Mouse (Mus musculus) kidney, embryonic 14.5 days (tissue): ENCODE results near the gene Ubr1. TPM values are rescaled to one million over a fixed set of nuclear protein-coding genes. Genes with fewer than 3 reads are reported as not detected.

Experiments used
- ATAC-seq: fragments of 200-750 bp; cut with Nextera tagmentation; 2 replicates; pipeline ENCODE4 v1.8.0; 2017; ENCODE audit warnings: moderate number of reproducible peaks, mild to moderate bottlenecking, moderate TSS enrichment, moderate library complexity; ENCODE audit not compliant: low FRiP score, low TSS enrichment
- H3K27ac ChIP-seq: fragments of 300-500 bp; sonication (generic); 2 replicates; pipeline ENCODE4 v1.5.1; 2014; ENCODE audit warnings: low read depth, mild to moderate bottlenecking, low read length, moderate library complexity, mixed read lengths
- H3K27me3 ChIP-seq: fragments of 300-500 bp; sonication (generic); 2 replicates; pipeline ENCODE4 v1.6.1; 2014; ENCODE audit warnings: mild to moderate bottlenecking, low read length; ENCODE audit not compliant: control insufficient read depth, insufficient read depth
- H3K36me3 ChIP-seq: fragments of 300-500 bp; sonication (generic); 2 replicates; pipeline ENCODE4 v1.6.1; 2014; ENCODE audit warnings: low read length, mixed read lengths; ENCODE audit not compliant: control insufficient read depth, insufficient read depth
- H3K4me1 ChIP-seq: fragments of 300-500 bp; sonication (generic); 2 replicates; pipeline ENCODE4 v1.6.1; 2014; ENCODE audit warnings: low read length, mixed read lengths; ENCODE audit not compliant: control insufficient read depth, insufficient read depth
- H3K4me2 ChIP-seq: fragments of 300-500 bp; sonication (generic); replicated peaks from 2 replicates; pipeline ENCODE4 v1.6.1; 2014; ENCODE audit warnings: low read depth, mild to moderate bottlenecking, low read length
- H3K4me3 ChIP-seq: fragments of 300-500 bp; sonication (generic); 2 replicates; pipeline ENCODE4 v1.5.1; 2014; ENCODE audit warnings: mild to moderate bottlenecking, low read length
- H3K9ac ChIP-seq: fragments of 300-500 bp; sonication (generic); 2 replicates; pipeline ENCODE4 v1.6.1; 2014; ENCODE audit warnings: low read depth, mild to moderate bottlenecking, low read length, moderate library complexity
- H3K9me3 ChIP-seq: fragments of 300-500 bp; sonication (generic); 2 replicates; pipeline ENCODE4 v1.6.1; 2016; ENCODE audit warnings: low read length; ENCODE audit not compliant: control insufficient read depth
- WGBS: fragments of 180-500 bp; shearing (Covaris S2); extraction: QIAGEN DNeasy Blood & Tissue Kit; methylation state at CpG from one replicate; pipeline ENCODE4 v1.1.7; 2014; 5-methylcytosine and 5-hydroxymethylcytosine counted together
- polyA plus RNA-seq: library from polyadenylated mRNA; unstranded; fragments of >200 nt; fragmentation: Nextera tagmentation; extraction: Ambion mirVana; gene quantifications from 2 replicates; pipeline ENCODE4 v1.2.1, GENCODE M21; 2014

Ubr1 gene
- 17.9 and 30.5 TPM in 2 replicates for polyA plus RNA-seq

DNA sequence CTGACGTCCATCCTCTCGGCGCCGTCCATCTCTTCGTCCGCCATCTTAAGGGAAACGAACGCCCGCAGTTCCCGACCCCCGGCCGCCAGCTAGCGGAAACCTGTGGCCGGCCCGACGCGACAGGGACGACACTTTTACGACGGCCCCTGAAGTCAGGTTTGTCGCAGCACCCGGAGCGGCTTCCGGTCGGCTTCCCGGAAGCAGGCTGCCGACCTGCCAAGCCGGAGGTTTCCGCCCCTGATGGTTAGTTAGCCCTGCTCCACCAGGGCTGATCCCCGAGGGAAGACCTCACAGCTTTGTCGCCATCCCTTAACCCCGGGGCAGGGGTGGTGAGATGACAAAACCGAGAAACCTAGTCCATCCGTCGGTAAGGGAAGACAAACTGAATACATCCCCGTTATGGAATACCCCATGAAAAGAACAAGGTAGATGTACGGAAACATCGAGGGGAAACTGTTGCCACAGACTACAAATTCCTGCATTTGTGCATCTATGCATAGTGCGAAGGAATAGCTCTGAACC lies at the start of gene Ubr1:
Ubr1 (minus strand) TSS at position 157 of the 522 bp plus-strand sequence.
- H3K4me1 ChIP-seq, result peaks cover 8% of the 10 kb centered on the region; the same call in 1 of the 2 replicates
- H3K36me3 ChIP-seq, result no peaks in the 10 kb centered on the region; the same call in 1 of the 2 replicates
- peak within 1 kb of the TSS; percentile 65 for H3K4me2 ChIP-seq
- peak within 1 kb of the TSS; percentile 92 for H3K9ac ChIP-seq
- peak within 1 kb of the TSS; percentile 74; the same call in 1 of the 2 replicates for H3K27ac ChIP-seq
- peak; percentile 87 for ATAC-seq
- whole genome bisulfite sequencing, result under 1% methylated on average over 39 of the region's 39 CpGs
- H3K4me3 ChIP-seq, result peak within 1 kb of the TSS; percentile 88
- no peaks in the 10 kb centered on the region for H3K27me3 ChIP-seq
- H3K9me3 ChIP-seq, result no peaks in the 10 kb centered on the region

GRCm38 (mm10) chr2:121017151-121017550 lies 46.6 kb upstream of the Ubr1 start:
- Histone ChIP-seq H3K27ac (no peak overlapping the region), H3K4me2 (no peak overlapping the region), H3K36me3 (peaks cover 31% of the 10 kb centered on the region), H3K4me3 (no peak overlapping the region), H3K27me3 (no peaks in the 10 kb centered on the region), H3K4me1 (no peaks in the 10 kb centered on the region), H3K9ac (no peak overlapping the region), H3K9me3 (no peaks in the 10 kb centered on the region)
- ATAC-seq, result no peak
- WGBS, result 90% methylated on average over 1 of the region's 1 CpGs

GRCm38 (mm10) chr2:121016226-121016625 lies 45.7 kb upstream of the Ubr1 start:
- Histone ChIP-seq H3K4me2 (no peak overlapping the region), H3K4me3 (no peak overlapping the region), H3K36me3 (peaks cover 35% of the 10 kb centered on the region), H3K27me3 (no peaks in the 10 kb centered on the region), H3K4me1 (no peaks in the 10 kb centered on the region), H3K27ac (no peak overlapping the region), H3K9me3 (no peaks in the 10 kb centered on the region), H3K9ac (no peak overlapping the region)
- WGBS, result 87% methylated on average over 9 of the region's 9 CpGs
- no peak for ATAC-seq

- no peak for ATAC-seq
- no peaks in the 10 kb centered on the region for H3K4me1 ChIP-seq
- H3K9ac ChIP-seq, result no peak overlapping the region
- H3K27me3 ChIP-seq, result no peaks in the 10 kb centered on the region
- H3K4me2 ChIP-seq, result no peak overlapping the region
- H3K27ac ChIP-seq, result no peak overlapping the region
- WGBS, result 88% methylated on average over 2 of the region's 2 CpGs
- no peak overlapping the region for H3K4me3 ChIP-seq
- peaks cover 37% of the 10 kb centered on the region for H3K36me3 ChIP-seq
- H3K9me3 ChIP-seq, result no peaks in the 10 kb centered on the region
These were observed 45.0 kb upstream of the Ubr1 start for GRCm38 (mm10) chr2:121015507-121015906.

DNA sequence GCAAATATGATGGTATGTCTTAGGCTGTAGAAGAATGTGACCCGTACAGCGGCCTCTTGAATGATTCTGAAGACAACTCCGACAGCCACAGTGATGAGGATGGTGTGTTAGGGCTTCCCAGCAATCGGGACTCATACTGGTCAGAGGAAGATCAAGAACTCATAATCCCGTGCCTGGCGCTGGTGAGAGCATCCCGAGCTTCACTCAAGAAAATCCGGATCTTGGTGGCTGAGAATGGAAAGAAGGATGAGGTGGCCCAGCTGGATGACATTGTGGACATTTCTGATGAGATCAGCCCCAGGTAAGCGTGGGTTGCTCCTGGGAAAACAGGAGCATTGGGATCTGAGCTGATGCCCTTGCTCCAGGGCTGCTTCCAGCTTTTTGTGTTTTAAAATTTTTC lies 42.2 kb upstream of the Ubr1 start:
- Histone ChIP-seq H3K4me3 (no peak overlapping the region), H3K27me3 (no peaks in the 10 kb centered on the region), H3K9ac (no peak overlapping the region), H3K4me1 (peaks cover 7% of the 10 kb centered on the region; the same call in 1 of the 2 replicates), H3K4me2 (no peak overlapping the region), H3K27ac (no peak overlapping the region), H3K9me3 (no peaks in the 10 kb centered on the region), H3K36me3 (peaks cover 37% of the 10 kb centered on the region)
- WGBS, result 89% methylated on average over 9 of the region's 9 CpGs
- ATAC-seq, result no peak

- Histone ChIP-seq H3K4me3 (peak overlapping the region; percentile 84), H3K27ac (no peak overlapping the region), H3K9ac (peak overlapping the region; percentile 72; the same call in 1 of the 2 replicates), H3K9me3 (no peaks in the 10 kb centered on the region), H3K27me3 (no peaks in the 10 kb centered on the region), H3K36me3 (peaks cover 15% of the 10 kb centered on the region; the same call in 1 of the 2 replicates), H3K4me2 (peak overlapping the region; percentile 81), H3K4me1 (peaks cover 7% of the 10 kb centered on the region; the same call in 1 of the 2 replicates)
- no peak for ATAC-seq
- 21% methylated on average over 5 of the region's 5 CpGs for WGBS
These were observed 38.7 kb upstream of the Ubr1 start for GRCm38 (mm10) chr2:121009071-121009677.

GRCm38 (mm10) chr2:121008664-121009007 lies 38.1 kb upstream of the Ubr1 start:
- H3K27ac ChIP-seq, result no peak overlapping the region; the same call in 1 of the 2 replicates
- peak overlapping the region; percentile 72 for H3K9ac ChIP-seq
- peaks cover 7% of the 10 kb centered on the region; the same call in 1 of the 2 replicates for H3K4me1 ChIP-seq
- ATAC-seq, result peak; percentile 9; the same call in 1 of the 2 replicates
- peaks cover 13% of the 10 kb centered on the region; the same call in 1 of the 2 replicates for H3K36me3 ChIP-seq
- no peaks in the 10 kb centered on the region for H3K9me3 ChIP-seq
- WGBS, result 1% methylated on average over 12 of the region's 12 CpGs
- H3K4me3 ChIP-seq, result peak overlapping the region; percentile 84
- H3K4me2 ChIP-seq, result peak overlapping the region; percentile 81
- H3K27me3 ChIP-seq, result no peaks in the 10 kb centered on the region

DNA sequence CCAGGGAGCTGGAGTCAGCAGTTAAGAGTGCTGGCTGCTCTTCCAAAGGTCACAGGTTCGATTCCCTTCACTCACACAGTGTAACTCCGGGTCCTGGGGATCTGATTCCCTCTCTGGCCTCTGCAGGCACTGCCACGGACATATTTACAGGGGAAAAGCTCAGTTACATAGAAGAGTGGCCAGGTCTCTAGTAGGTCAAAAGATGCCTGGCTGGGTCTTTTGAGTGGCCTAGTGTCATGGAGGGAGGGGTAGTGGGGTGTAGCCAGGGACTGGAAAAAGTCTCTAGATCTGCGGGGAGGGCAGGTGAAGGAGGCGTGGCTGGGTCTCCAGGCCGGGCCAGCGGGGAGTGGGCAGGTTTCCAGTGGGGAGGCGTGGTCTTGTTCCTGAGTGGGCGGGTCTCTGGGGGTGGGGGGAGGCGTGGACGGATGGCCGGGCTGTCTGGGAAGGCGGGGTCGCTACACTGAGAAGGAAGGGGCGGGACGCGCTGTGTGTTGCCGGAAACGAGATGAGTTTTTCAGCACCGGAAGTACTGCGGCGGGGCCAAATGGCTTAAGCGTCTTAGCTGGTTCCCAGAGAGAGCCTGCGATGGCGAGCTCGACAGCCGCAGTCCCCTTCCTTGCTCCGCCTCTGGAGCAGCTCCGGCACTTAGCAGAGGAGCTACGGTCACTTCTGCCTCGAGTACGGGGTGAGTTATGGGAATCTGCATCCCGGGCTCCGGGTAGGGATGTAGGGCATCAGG lies 37.6 kb upstream of the Ubr1 start, which contains the start of gene Ccndbp1:
Ccndbp1 (plus strand) TSS at position 479 of the 739 bp plus-strand sequence.
- no peaks in the 10 kb centered on the region for H3K27me3 ChIP-seq
- H3K4me3 ChIP-seq, result peak within 1 kb of the TSS; percentile 84
- peak; percentile 98 for ATAC-seq
- WGBS, result 2% methylated on average over 34 of the region's 34 CpGs
- H3K9ac ChIP-seq, result peak within 1 kb of the TSS; percentile 72
- peaks cover 13% of the 10 kb centered on the region; the same call in 1 of the 2 replicates for H3K36me3 ChIP-seq
- peak within 1 kb of the TSS; percentile 81 for H3K4me2 ChIP-seq
- no peak within 1 kb of the TSS; the same call in 1 of the 2 replicates for H3K27ac ChIP-seq
- peaks cover 7% of the 10 kb centered on the region; the same call in 1 of the 2 replicates for H3K4me1 ChIP-seq
- H3K9me3 ChIP-seq, result no peaks in the 10 kb centered on the region
